Mouse (Mus musculus): ENCODE data around the gene D10Wsu102e.

DNA sequence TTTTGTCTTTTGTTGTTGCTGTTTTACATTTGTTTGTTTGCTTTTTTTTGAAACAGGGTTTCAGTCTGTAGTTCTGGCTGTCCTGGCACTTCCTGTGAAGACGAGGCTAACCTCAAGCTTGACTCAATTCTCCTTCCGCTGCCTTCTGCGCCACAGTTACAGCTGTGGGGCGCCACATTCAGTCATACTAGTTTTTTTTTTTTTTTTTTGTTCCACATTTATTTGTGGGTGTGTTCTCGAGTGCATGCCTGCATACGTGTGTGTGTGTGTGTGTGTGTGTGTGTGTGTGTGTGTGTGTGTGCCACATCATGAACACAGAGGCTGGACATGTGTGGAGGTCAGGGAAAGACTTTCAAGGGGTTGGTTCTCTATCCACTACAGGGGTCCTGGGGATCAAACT is 29.7 kb upstream of the D10Wsu102e start:
- no peak for TF ChIP-seq CTCF (IDR thresholded peaks at IDR 0.05; ENCODE audit: borderline replicate concordance, extremely low read depth, insufficient read depth, insufficient read length)
- TF ChIP-seq POLR2A (IDR thresholded peaks at IDR 0.05; ENCODE audit: borderline replicate concordance, extremely low read depth, insufficient read depth, insufficient read length, poor library complexity, severe bottlenecking): no peak
